Comparison of ENCODE assay signal across 16 mouse cellular contexts in genomic region chr14:122762603-122763002, GRCm38 (mm10).
A peak's percentile ranks its signal among the peaks of the same experiment; 100 is the strongest.
DNase-seq lines count a peak whose midpoint lies in the region; ATAC-seq and TF ChIP-seq lines count a peak whose summit lies in the region.
"Had no signal": no experiment of that assay in that cellular context is flagged by ENCODE, and none has a peak within 500 bp of the region (broad histone marks: within the 10 kb centered on the region; RNA-seq: fewer than 3 reads in every experiment).

No protein-coding gene starts in this region.

- no peak overlapping the region for H3K27ac ChIP-seq in forebrain, embryonic 14.5 days (ENCODE audit: low read depth, low read length)
- H3K27ac ChIP-seq in forebrain, embryonic 11.5 days (ENCODE audit: low read depth, low read length): no peak overlapping the region
- no peak overlapping the region for H3K27ac ChIP-seq in lung, embryonic 14.5 days (ENCODE audit: low read depth)
- H3K27ac ChIP-seq: forebrain, embryonic 13.5 days; heart, embryonic 13.5 days had no signal

- peaks cover 8% of the 10 kb centered on the region; the same call in 1 of the 2 replicates for H3K4me1 ChIP-seq in forebrain, embryonic 14.5 days (ENCODE audit: control insufficient read depth, insufficient read depth, low read length)
- H3K4me1 ChIP-seq in forebrain, embryonic 11.5 days (replicated peaks; ENCODE audit: control insufficient read depth, insufficient read depth, low read length): no peaks in the 10 kb centered on the region
- no peaks in the 10 kb centered on the region for H3K4me1 ChIP-seq in lung, embryonic 14.5 days (ENCODE audit: insufficient read depth)
- H3K4me1 ChIP-seq: heart, embryonic 13.5 days had no signal

- peak; percentile 68 for DNase-seq in forebrain, embryonic 14.5 days (ENCODE audit: low spot score)
- DNase-seq in forebrain, embryonic 11.5 days (ENCODE audit: low spot score): no peak
- DNase-seq in lung, embryonic 14.5 days: peak; percentile 79
- no peak for DNase-seq in lung, postnatal 14 days
- peak; percentile 9 for DNase-seq in MN1 (ENCODE audit: low spot score)
- DNase-seq in adipocyte (ENCODE audit: low spot score): peak; percentile 6
- no peak for DNase-seq in thymus, postnatal 36 days
- DNase-seq: adrenal gland, postnatal 10 days; cerebellum, adult 11-12 months; cerebellum, adult 9-10 months; gastrocnemius, postnatal 36 days; heart, adult 11 months; heart, postnatal 36 days had no signal

- no peak overlapping the region for H3K9ac ChIP-seq in forebrain, embryonic 14.5 days (ENCODE audit: low read length)
- no peak overlapping the region for H3K9ac ChIP-seq in forebrain, embryonic 11.5 days (ENCODE audit: low read length)
- H3K9ac ChIP-seq in lung, embryonic 14.5 days: no peak overlapping the region
- H3K9ac ChIP-seq: forebrain, embryonic 13.5 days; heart, embryonic 13.5 days had no signal

- peak; percentile 50; the same call in 1 of the 2 replicates for ATAC-seq in forebrain, embryonic 14.5 days
- ATAC-seq in forebrain, embryonic 11.5 days (replicated peaks; ENCODE audit: low FRiP score): no peak
- peak; percentile 49; the same call in 1 of the 2 replicates for ATAC-seq in lung, embryonic 14.5 days (ENCODE audit: insufficient read depth)
- ATAC-seq: forebrain, embryonic 13.5 days; hindbrain, embryonic 16.5 days had no signal

- no peak overlapping the region for H3K4me2 ChIP-seq in forebrain, embryonic 14.5 days (ENCODE audit: low read length)
- no peak overlapping the region for H3K4me2 ChIP-seq in forebrain, embryonic 11.5 days (ENCODE audit: low read depth, low read length, severe bottlenecking)
- no peak overlapping the region for H3K4me2 ChIP-seq in lung, embryonic 14.5 days
- H3K4me2 ChIP-seq: forebrain, embryonic 13.5 days; heart, embryonic 13.5 days had no signal

- H3K9me3 ChIP-seq in forebrain, embryonic 14.5 days (replicated peaks; ENCODE audit: control insufficient read depth, low read length): no peaks in the 10 kb centered on the region
- H3K9me3 ChIP-seq in forebrain, embryonic 11.5 days (ENCODE audit: control insufficient read depth, low read length): no peaks in the 10 kb centered on the region
- H3K9me3 ChIP-seq in lung, embryonic 14.5 days (ENCODE audit: low read depth, low read length): no peaks in the 10 kb centered on the region
- H3K9me3 ChIP-seq: forebrain, embryonic 13.5 days; heart, embryonic 13.5 days had no signal

- H3K36me3 ChIP-seq in forebrain, embryonic 14.5 days (ENCODE audit: control insufficient read depth, insufficient read depth, low read length): no peaks in the 10 kb centered on the region
- no peaks in the 10 kb centered on the region for H3K36me3 ChIP-seq in forebrain, embryonic 11.5 days (ENCODE audit: control insufficient read depth, insufficient read depth, low read length)
- no peaks in the 10 kb centered on the region for H3K36me3 ChIP-seq in lung, embryonic 14.5 days (ENCODE audit: insufficient read depth)
- H3K36me3 ChIP-seq: heart, embryonic 13.5 days had no signal

- no peak for TF ChIP-seq CTCF in lung, embryonic 14.5 days (IDR thresholded peaks at IDR 0.05; ENCODE audit: low read depth)

- no peaks in the 10 kb centered on the region for H3K27me3 ChIP-seq in forebrain, embryonic 14.5 days (replicated peaks; ENCODE audit: control insufficient read depth, insufficient read depth, low read length)
- no peaks in the 10 kb centered on the region for H3K27me3 ChIP-seq in forebrain, embryonic 11.5 days (ENCODE audit: control insufficient read depth, insufficient read depth, low read length)
- H3K27me3 ChIP-seq in lung, embryonic 14.5 days (ENCODE audit: insufficient read depth, low read length): no peaks in the 10 kb centered on the region
- H3K27me3 ChIP-seq: forebrain, embryonic 13.5 days; heart, embryonic 13.5 days had no signal

- H3K4me3 ChIP-seq in forebrain, embryonic 14.5 days (ENCODE audit: low read depth, low read length): no peak overlapping the region
- H3K4me3 ChIP-seq in forebrain, embryonic 11.5 days (ENCODE audit: low read depth, low read length): no peak overlapping the region
- no peak overlapping the region for H3K4me3 ChIP-seq in lung, embryonic 14.5 days (ENCODE audit: low read depth, low read length)
- H3K4me3 ChIP-seq: forebrain, embryonic 13.5 days; heart, embryonic 13.5 days had no signal

Comparison
In these comparisons a context has a peak if more than half of its experiments do, and no peak if none do; other contexts are left out.
1. DNase-seq: peak in forebrain, embryonic 14.5 days (single experiment), lung, embryonic 14.5 days (single experiment), MN1 (single experiment) and adipocyte (single experiment); none in forebrain, embryonic 11.5 days (single experiment), lung, postnatal 14 days (single experiment) and thymus, postnatal 36 days (0 of 2).